Mouse (Mus musculus): ENCODE measurements around the gene Gm3415. TPM values are rescaled to one million over a fixed set of nuclear protein-coding genes. Genes with fewer than 3 reads are reported as not detected.

Gm3415 gene
- polyA plus RNA-seq, 1 experiment from 2014 or later, result not detected

- Histone ChIP-seq H3K9me3 (ENCODE audit: control insufficient read depth, low read length) (no peaks in the 10 kb centered on the region), H3K27me3 (ENCODE audit: control insufficient read depth, insufficient read depth, low read depth, low read length) (no peaks in the 10 kb centered on the region), H3K4me2 (ENCODE audit: low read depth, low read length) (no peak overlapping the region), H3K9ac (ENCODE audit: low read length) (no peak overlapping the region), H3K36me3 (ENCODE audit: control insufficient read depth, insufficient read depth, low read length) (no peaks in the 10 kb centered on the region), H3K27ac (ENCODE audit: low read length) (no peak overlapping the region), H3K4me3 (ENCODE audit: low read length) (no peak overlapping the region), H3K4me1 (replicated peaks; ENCODE audit: control insufficient read depth, insufficient read depth, low read length) (no peaks in the 10 kb centered on the region)
- ATAC-seq (ENCODE audit: low read depth), result no peak
- 81% methylated on average over 3 of the region's 3 CpGs for WGBS
Measured at GRCm38 (mm10) chr5:146576668-146577067, 20.7 kb downstream of the Gm3415 start.

- Histone ChIP-seq H3K9me3 (ENCODE audit: control insufficient read depth, low read length) (no peaks in the 10 kb centered on the region), H3K4me1 (replicated peaks; ENCODE audit: control insufficient read depth, insufficient read depth, low read length) (peaks cover 6% of the 10 kb centered on the region), H3K4me3 (ENCODE audit: low read length) (no peak overlapping the region; the same call in 1 of the 2 replicates), H3K9ac (ENCODE audit: low read length) (no peak overlapping the region), H3K27me3 (ENCODE audit: control insufficient read depth, insufficient read depth, low read depth, low read length) (peaks cover 42% of the 10 kb centered on the region), H3K27ac (ENCODE audit: low read length) (no peak overlapping the region), H3K4me2 (ENCODE audit: low read depth, low read length) (peak overlapping the region; percentile 73), H3K36me3 (ENCODE audit: control insufficient read depth, insufficient read depth, low read length) (no peaks in the 10 kb centered on the region)
- WGBS, result 7% methylated on average over 10 of the region's 10 CpGs
- no peak for ATAC-seq (ENCODE audit: low read depth)
Measured at GRCm38 (mm10) chr5:146584156-146584477, 28.2 kb downstream of the Gm3415 start.

DNA sequence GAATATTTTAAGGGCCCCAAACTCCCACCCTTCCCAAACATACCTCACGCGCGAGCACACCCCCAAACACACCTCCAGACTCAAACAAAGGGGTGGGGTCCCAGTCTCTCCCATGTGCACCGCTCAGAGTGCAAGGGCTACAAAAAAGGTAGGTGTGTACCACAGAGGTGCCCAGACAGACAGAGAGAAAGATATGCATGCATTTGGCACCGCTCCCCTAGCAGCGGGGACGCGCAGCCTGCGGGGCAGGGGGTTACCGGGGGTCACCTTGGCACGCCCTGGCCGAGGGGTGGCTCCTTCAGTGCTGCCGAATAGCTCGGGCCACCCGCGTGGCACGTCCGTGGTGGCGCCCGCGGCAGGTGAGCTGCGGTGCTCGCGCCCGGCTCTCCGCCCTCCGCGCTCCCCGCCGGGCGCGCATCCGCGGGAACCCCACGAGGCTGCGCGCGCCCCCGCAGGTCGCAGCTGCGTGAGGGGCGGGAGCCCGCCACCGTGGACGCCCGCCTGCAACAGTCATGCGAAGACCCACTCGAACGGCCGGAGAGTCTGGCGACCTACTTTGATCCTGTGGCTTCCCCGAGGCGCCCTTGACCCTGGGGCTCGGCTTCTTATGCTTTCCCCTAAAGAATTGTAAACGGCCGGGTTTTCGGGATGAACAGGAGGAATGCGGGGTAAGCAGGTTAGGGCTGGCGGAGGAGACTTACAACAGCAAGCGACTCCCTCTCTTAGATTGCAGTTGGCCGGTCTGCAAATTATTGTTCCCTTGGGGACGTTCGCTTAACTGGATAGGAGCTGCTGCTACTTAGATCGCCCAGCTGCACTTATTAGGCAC is 28.8 kb downstream of the Gm3415 start, which contains the start of gene Gpr12:
TSS of gene Gpr12 (minus strand) at position 762 of the 829 bp plus-strand sequence.
- H3K9me3 ChIP-seq (ENCODE audit: control insufficient read depth, low read length), result no peaks in the 10 kb centered on the region
- no peak for ATAC-seq (ENCODE audit: low read depth)
- peaks cover 6% of the 10 kb centered on the region for H3K4me1 ChIP-seq (replicated peaks; ENCODE audit: control insufficient read depth, insufficient read depth, low read length)
- no peak within 1 kb of the TSS for H3K27ac ChIP-seq (ENCODE audit: low read length)
- no peak within 1 kb of the TSS for H3K9ac ChIP-seq (ENCODE audit: low read length)
- under 1% methylated on average over 49 of the region's 64 CpGs for WGBS
- H3K4me2 ChIP-seq (ENCODE audit: low read depth, low read length), result peak within 1 kb of the TSS; percentile 73
- peak within 1 kb of the TSS; percentile 47 for H3K4me3 ChIP-seq (ENCODE audit: low read length)
- no peaks in the 10 kb centered on the region for H3K36me3 ChIP-seq (ENCODE audit: control insufficient read depth, insufficient read depth, low read length)
- peaks cover 42% of the 10 kb centered on the region for H3K27me3 ChIP-seq (ENCODE audit: control insufficient read depth, insufficient read depth, low read depth, low read length)

DNA sequence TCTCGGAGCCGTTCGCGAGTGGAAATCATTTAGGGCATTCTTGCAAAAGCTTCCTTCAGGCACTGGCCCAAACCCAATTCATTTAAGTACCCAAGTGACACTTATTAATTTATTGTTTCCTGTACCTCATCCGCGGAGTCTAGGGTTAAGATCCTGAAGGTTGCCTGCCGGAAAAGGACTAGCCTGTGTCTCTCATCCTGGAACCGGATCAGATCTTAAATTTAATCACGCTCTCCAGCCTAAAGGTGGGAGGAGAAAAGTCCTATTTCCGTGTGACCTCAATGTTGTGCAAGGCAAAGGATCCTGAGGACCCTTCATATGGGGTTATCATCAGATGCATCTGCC is 29.3 kb downstream of the Gm3415 start:
- H3K9me3 ChIP-seq (ENCODE audit: control insufficient read depth, low read length), result no peaks in the 10 kb centered on the region
- peak overlapping the region; percentile 47 for H3K4me3 ChIP-seq (ENCODE audit: low read length)
- H3K27ac ChIP-seq (ENCODE audit: low read length), result no peak overlapping the region
- no peak for ATAC-seq (ENCODE audit: low read depth)
- H3K27me3 ChIP-seq (ENCODE audit: control insufficient read depth, insufficient read depth, low read depth, low read length), result peaks cover 42% of the 10 kb centered on the region
- peak overlapping the region; percentile 73 for H3K4me2 ChIP-seq (ENCODE audit: low read depth, low read length)
- no peak overlapping the region for H3K9ac ChIP-seq (ENCODE audit: low read length)
- 4% methylated on average over 10 of the region's 10 CpGs for WGBS
- H3K4me1 ChIP-seq (replicated peaks; ENCODE audit: control insufficient read depth, insufficient read depth, low read length), result peaks cover 6% of the 10 kb centered on the region
- H3K36me3 ChIP-seq (ENCODE audit: control insufficient read depth, insufficient read depth, low read length), result no peaks in the 10 kb centered on the region

- ATAC-seq (ENCODE audit: low read depth), result no peak
- H3K27me3 ChIP-seq (ENCODE audit: control insufficient read depth, insufficient read depth, low read depth, low read length), result peaks cover 42% of the 10 kb centered on the region
Measured at GRCm38 (mm10) chr5:146586357-146587070, 30.6 kb downstream of the Gm3415 start.

DNA sequence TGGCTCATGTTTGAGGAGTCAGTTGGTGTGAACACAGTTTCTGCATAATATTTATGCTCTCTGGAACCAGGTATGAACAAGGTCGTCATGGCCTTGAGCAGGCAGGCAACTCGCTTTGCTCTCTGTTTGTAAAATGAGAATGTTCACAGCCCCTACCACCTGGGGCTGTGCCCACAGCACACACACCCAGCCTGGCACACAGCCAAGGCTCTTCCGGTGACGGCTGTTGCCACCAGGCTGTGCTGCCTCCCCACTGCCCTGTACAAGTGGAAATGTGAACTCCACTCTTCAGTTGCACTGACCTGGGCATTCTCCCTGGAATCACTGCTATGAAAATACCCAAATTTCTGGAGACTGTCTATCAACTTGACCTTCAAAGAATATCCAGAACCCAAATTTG is 35.1 kb downstream of the Gm3415 start:
- Histone ChIP-seq H3K4me3 (ENCODE audit: low read length) (no peak overlapping the region), H3K9me3 (ENCODE audit: control insufficient read depth, low read length) (no peaks in the 10 kb centered on the region), H3K27me3 (ENCODE audit: control insufficient read depth, insufficient read depth, low read depth, low read length) (peaks cover 10% of the 10 kb centered on the region), H3K27ac (ENCODE audit: low read length) (no peak overlapping the region), H3K4me1 (replicated peaks; ENCODE audit: control insufficient read depth, insufficient read depth, low read length) (no peaks in the 10 kb centered on the region), H3K9ac (ENCODE audit: low read length) (no peak overlapping the region), H3K36me3 (ENCODE audit: control insufficient read depth, insufficient read depth, low read length) (no peaks in the 10 kb centered on the region), H3K4me2 (ENCODE audit: low read depth, low read length) (no peak overlapping the region)
- 44% methylated on average over 4 of the region's 4 CpGs for WGBS
- ATAC-seq (ENCODE audit: low read depth), result no peak

More at GRCm38 (mm10) chr5:146586357-146587070, 30.6 kb downstream of the Gm3415 start:
- Histone ChIP-seq H3K4me2 (ENCODE audit: low read depth, low read length) (no peak overlapping the region), H3K27ac (ENCODE audit: low read length) (no peak overlapping the region), H3K9me3 (ENCODE audit: control insufficient read depth, low read length) (no peaks in the 10 kb centered on the region), H3K36me3 (ENCODE audit: control insufficient read depth, insufficient read depth, low read length) (no peaks in the 10 kb centered on the region), H3K4me3 (ENCODE audit: low read length) (no peak overlapping the region), H3K4me1 (replicated peaks; ENCODE audit: control insufficient read depth, insufficient read depth, low read length) (peaks cover 6% of the 10 kb centered on the region), H3K9ac (ENCODE audit: low read length) (no peak overlapping the region)
- WGBS, result 69% methylated on average over 8 of the region's 8 CpGs

GRCm38 (mm10) chr5:146591636-146592035 is 35.7 kb downstream of the Gm3415 start:
- H3K9me3 ChIP-seq (ENCODE audit: control insufficient read depth, low read length), result no peaks in the 10 kb centered on the region
- no peak for ATAC-seq (ENCODE audit: low read depth)
- 75% methylated on average over 4 of the region's 4 CpGs for WGBS

DNA sequence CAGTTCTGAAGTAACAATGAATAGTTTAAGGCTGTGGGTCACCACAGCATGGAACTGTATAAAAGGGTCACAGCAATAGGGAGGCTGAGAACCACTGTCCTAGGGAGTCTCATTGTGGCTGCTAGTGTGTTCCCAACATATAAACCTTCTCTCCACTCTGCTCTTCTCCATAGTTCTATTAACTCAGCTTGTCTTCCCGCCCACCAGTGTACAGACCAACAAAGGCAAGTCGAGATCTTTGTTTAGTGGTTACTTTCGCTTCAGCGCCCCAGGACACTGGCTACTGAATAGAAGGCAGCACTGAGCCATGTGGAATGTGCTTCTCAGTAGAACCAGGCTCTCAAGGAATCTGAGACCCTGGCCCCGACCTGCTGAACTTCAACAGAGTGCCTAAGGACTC is 36.6 kb downstream of the Gm3415 start:
- Histone ChIP-seq H3K4me1 (replicated peaks; ENCODE audit: control insufficient read depth, insufficient read depth, low read length) (no peaks in the 10 kb centered on the region), H3K27me3 (ENCODE audit: control insufficient read depth, insufficient read depth, low read depth, low read length) (no peaks in the 10 kb centered on the region), H3K4me2 (ENCODE audit: low read depth, low read length) (no peak overlapping the region), H3K27ac (ENCODE audit: low read length) (no peak overlapping the region), H3K9ac (ENCODE audit: low read length) (no peak overlapping the region), H3K36me3 (ENCODE audit: control insufficient read depth, insufficient read depth, low read length) (no peaks in the 10 kb centered on the region), H3K4me3 (ENCODE audit: low read length) (no peak overlapping the region), H3K9me3 (ENCODE audit: control insufficient read depth, low read length) (no peaks in the 10 kb centered on the region)
- no peak for ATAC-seq (ENCODE audit: low read depth)
- WGBS, result 59% methylated on average over 5 of the region's 5 CpGs

More at GRCm38 (mm10) chr5:146591636-146592035, 35.7 kb downstream of the Gm3415 start:
- Histone ChIP-seq H3K4me2 (ENCODE audit: low read depth, low read length) (no peak overlapping the region), H3K36me3 (ENCODE audit: control insufficient read depth, insufficient read depth, low read length) (no peaks in the 10 kb centered on the region), H3K9ac (ENCODE audit: low read length) (no peak overlapping the region), H3K27ac (ENCODE audit: low read length) (no peak overlapping the region), H3K4me3 (ENCODE audit: low read length) (no peak overlapping the region), H3K4me1 (replicated peaks; ENCODE audit: control insufficient read depth, insufficient read depth, low read length) (no peaks in the 10 kb centered on the region), H3K27me3 (ENCODE audit: control insufficient read depth, insufficient read depth, low read depth, low read length) (peaks cover 4% of the 10 kb centered on the region)

DNA sequence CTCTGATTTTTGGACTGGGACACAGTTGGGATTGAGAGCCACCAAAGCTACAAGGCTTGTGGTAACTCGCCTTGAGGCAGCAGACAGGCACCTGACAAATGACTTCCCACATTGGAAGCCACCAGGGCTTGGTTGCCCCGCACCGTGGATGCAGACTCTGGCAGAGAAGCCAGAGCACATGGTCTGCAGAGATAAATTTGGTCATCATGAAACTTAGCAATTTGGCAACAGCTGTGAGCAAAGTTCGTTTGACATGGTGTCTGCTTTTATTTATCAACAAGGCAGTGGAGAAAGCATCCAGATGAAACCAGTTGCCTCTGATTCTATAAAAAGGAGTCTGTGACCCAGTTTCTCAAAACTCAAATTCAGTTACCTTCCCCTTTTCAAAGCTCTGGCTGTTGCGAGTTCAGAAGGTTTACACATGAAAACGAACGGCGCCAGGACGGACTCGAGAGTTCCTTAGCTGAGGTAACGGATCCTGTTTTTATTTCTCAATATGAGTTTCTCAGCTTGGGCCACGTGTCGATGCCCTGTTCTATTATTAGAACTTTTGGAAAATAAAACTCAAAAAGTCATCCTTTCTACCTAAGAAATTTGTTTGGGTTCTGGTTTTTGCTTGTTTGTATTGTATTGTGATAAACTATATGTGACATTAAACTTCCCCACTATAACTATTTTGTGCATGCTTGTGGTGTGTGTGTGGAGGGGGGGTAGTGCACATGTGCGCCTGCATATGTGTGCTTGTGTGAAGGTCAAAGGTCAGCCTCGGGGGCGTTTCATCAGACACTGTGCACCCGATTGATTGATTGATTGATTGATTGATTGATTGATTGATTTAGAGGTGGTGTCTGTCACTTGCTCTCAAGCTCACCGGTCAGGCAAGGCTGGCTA is 40.9 kb downstream of the Gm3415 start:
- ATAC-seq (ENCODE audit: low read depth), result no peak
- Histone ChIP-seq H3K9me3 (ENCODE audit: control insufficient read depth, low read length) (no peaks in the 10 kb centered on the region), H3K4me3 (ENCODE audit: low read length) (no peak overlapping the region), H3K36me3 (ENCODE audit: control insufficient read depth, insufficient read depth, low read length) (no peaks in the 10 kb centered on the region), H3K4me1 (replicated peaks; ENCODE audit: control insufficient read depth, insufficient read depth, low read length) (no peaks in the 10 kb centered on the region), H3K9ac (ENCODE audit: low read length) (no peak overlapping the region), H3K27ac (ENCODE audit: low read length) (no peak overlapping the region), H3K4me2 (ENCODE audit: low read depth, low read length) (no peak overlapping the region), H3K27me3 (ENCODE audit: control insufficient read depth, insufficient read depth, low read depth, low read length) (no peaks in the 10 kb centered on the region)
- WGBS, result 63% methylated on average over 18 of the region's 18 CpGs
